Mouse (Mus musculus) ES-Bruce4 (cell line): ENCODE results near the gene Rnf111. TPM values are rescaled to one million over a fixed set of nuclear protein-coding genes. Genes with fewer than 3 reads are reported as not detected.

Experiments used
- H3K27ac ChIP-seq: 2 replicates; pipeline ENCODE4 v1.5.1; 2012; ENCODE audit warnings: low read length, inconsistent platforms; ENCODE audit not compliant: insufficient read depth
- H3K27me3 ChIP-seq: 2 replicates; pipeline ENCODE4 v1.6.1; 2012; ENCODE audit warnings: mild to moderate bottlenecking, low read length, inconsistent platforms; ENCODE audit not compliant: control insufficient read depth, poor library complexity, insufficient read depth, severe bottlenecking
- H3K36me3 ChIP-seq: 2 replicates; pipeline ENCODE4 v1.6.1; 2012; ENCODE audit warnings: inconsistent platforms, mild to moderate bottlenecking, low read length, moderate library complexity; ENCODE audit not compliant: control insufficient read depth, poor library complexity, insufficient read depth, severe bottlenecking
- H3K4me1 ChIP-seq: one replicate; pipeline ENCODE4 v1.8.1; 2011; ENCODE audit warnings: low read length; ENCODE audit not compliant: control insufficient read depth, insufficient read depth
- H3K4me3 ChIP-seq: 2 replicates; pipeline ENCODE4 v1.5.1; 2011; ENCODE audit warnings: low read depth, mild to moderate bottlenecking, low read length
- H3K9ac ChIP-seq: 2 replicates; pipeline ENCODE4 v1.6.1; 2012; ENCODE audit warnings: low read depth, mild to moderate bottlenecking, inconsistent platforms; ENCODE audit not compliant: poor library complexity, severe bottlenecking
- H3K9me3 ChIP-seq: replicated peaks from 2 replicates; pipeline ENCODE4 v1.6.1; 2012; ENCODE audit warnings: mild to moderate bottlenecking, low read length, inconsistent platforms; ENCODE audit not compliant: control insufficient read depth, poor library complexity, insufficient read depth, severe bottlenecking
- CTCF ChIP-seq: IDR thresholded peaks from one replicate; pipeline ENCODE4 v1.8.1; 2011; ENCODE audit warnings: low read depth, low read length
- EP300 ChIP-seq: IDR thresholded peaks from 2 replicates; pipeline ENCODE4 v1.6.1; 2011; ENCODE audit warnings: low read depth, low read length; ENCODE audit not compliant: insufficient read depth
- POLR2A ChIP-seq: IDR thresholded peaks from one replicate; pipeline ENCODE4 v1.8.1; 2011; ENCODE audit warnings: low read length; ENCODE audit not compliant: insufficient read depth
- polyA plus RNA-seq: library from polyadenylated mRNA; stranded (reverse); fragments of >200 nt; gene quantifications from 2 replicates; pipeline ENCODE4 v1.2.4, GENCODE M21; 2011; ENCODE audit warnings: low read depth; ENCODE audit not compliant: missing spikeins, insufficient read depth, insufficient read length

Rnf111 gene
- polyA plus RNA-seq, 1 experiment, result 54.3 TPM

- no peak overlapping the region for H3K27ac ChIP-seq
- no peaks in the 10 kb centered on the region for H3K9me3 ChIP-seq
- no peak overlapping the region for H3K4me3 ChIP-seq
- H3K9ac ChIP-seq, result no peak overlapping the region
- peaks cover 1% of the 10 kb centered on the region for H3K4me1 ChIP-seq
- TF ChIP-seq CTCF (no peak), EP300 (no peak), POLR2A (no peak)
- peaks cover 2% of the 10 kb centered on the region for H3K36me3 ChIP-seq
- H3K27me3 ChIP-seq, result no peaks in the 10 kb centered on the region
Measured at GRCm38 (mm10) chr9:70396083-70396482, 107.4 kb downstream of the Rnf111 start.

- Histone ChIP-seq H3K27me3 (no peaks in the 10 kb centered on the region), H3K4me1 (peaks cover 1% of the 10 kb centered on the region), H3K36me3 (peaks cover 2% of the 10 kb centered on the region), H3K4me3 (no peak overlapping the region), H3K9me3 (no peaks in the 10 kb centered on the region), H3K9ac (no peak overlapping the region), H3K27ac (no peak overlapping the region)
- TF ChIP-seq CTCF (peak; percentile 60), EP300 (no peak)
Measured at GRCm38 (mm10) chr9:70395617-70396016, 107.9 kb downstream of the Rnf111 start.

GRCm38 (mm10) chr9:70392563-70392907, 111.0 kb downstream of the Rnf111 start:
- no peaks in the 10 kb centered on the region for H3K9me3 ChIP-seq
- TF ChIP-seq EP300 (no peak), CTCF (peak; percentile 23)
- no peak overlapping the region for H3K9ac ChIP-seq
- no peak overlapping the region for H3K4me3 ChIP-seq
- H3K36me3 ChIP-seq, result peaks cover 2% of the 10 kb centered on the region
- H3K27me3 ChIP-seq, result no peaks in the 10 kb centered on the region
- H3K4me1 ChIP-seq, result peaks cover 1% of the 10 kb centered on the region
- H3K27ac ChIP-seq, result no peak overlapping the region

- TF ChIP-seq EP300, result no peak
- TF ChIP-seq POLR2A, result no peak
- no peak for TF ChIP-seq CTCF
- Histone ChIP-seq H3K4me3 (no peak overlapping the region), H3K9ac (no peak overlapping the region)
Measured at GRCm38 (mm10) chr9:70391660-70392562, 111.6 kb downstream of the Rnf111 start.

GRCm38 (mm10) chr9:70391042-70391441, 112.5 kb downstream of the Rnf111 start:
- TF ChIP-seq EP300 (no peak), CTCF (no peak), POLR2A (no peak)
- no peaks in the 10 kb centered on the region for H3K27me3 ChIP-seq

More at GRCm38 (mm10) chr9:70391660-70392562, 111.6 kb downstream of the Rnf111 start:
- peaks cover 1% of the 10 kb centered on the region for H3K4me1 ChIP-seq
- no peaks in the 10 kb centered on the region for H3K9me3 ChIP-seq
- H3K27me3 ChIP-seq, result no peaks in the 10 kb centered on the region
- H3K36me3 ChIP-seq, result peaks cover 2% of the 10 kb centered on the region
- H3K27ac ChIP-seq, result peak overlapping the region; percentile 57

GRCm38 (mm10) chr9:70389548-70389947, 114.0 kb downstream of the Rnf111 start:
- Histone ChIP-seq H3K4me3 (no peak overlapping the region), H3K4me1 (peaks cover 1% of the 10 kb centered on the region), H3K9me3 (no peaks in the 10 kb centered on the region), H3K9ac (no peak overlapping the region), H3K27ac (no peak overlapping the region), H3K27me3 (no peaks in the 10 kb centered on the region), H3K36me3 (no peaks in the 10 kb centered on the region)
- TF ChIP-seq POLR2A, result no peak
- TF ChIP-seq EP300, result no peak
- no peak for TF ChIP-seq CTCF

More at GRCm38 (mm10) chr9:70391042-70391441, 112.5 kb downstream of the Rnf111 start:
- H3K9me3 ChIP-seq, result no peaks in the 10 kb centered on the region
- H3K4me1 ChIP-seq, result peaks cover 1% of the 10 kb centered on the region
- no peaks in the 10 kb centered on the region; the same call in none of the 2 replicates for H3K36me3 ChIP-seq
- H3K27ac ChIP-seq, result no peak overlapping the region
- no peak overlapping the region for H3K4me3 ChIP-seq
- H3K9ac ChIP-seq, result no peak overlapping the region
